Mouse (Mus musculus) retina, embryonic 14.5 days (tissue): ENCODE data around the gene Cep131.

Experiments used
- DNase-seq: peaks from one replicate; pipeline ENCODE4 v3.0.0-alpha.2; 2015; ENCODE audit warnings: low spot score

Gene Cep131

DNA sequence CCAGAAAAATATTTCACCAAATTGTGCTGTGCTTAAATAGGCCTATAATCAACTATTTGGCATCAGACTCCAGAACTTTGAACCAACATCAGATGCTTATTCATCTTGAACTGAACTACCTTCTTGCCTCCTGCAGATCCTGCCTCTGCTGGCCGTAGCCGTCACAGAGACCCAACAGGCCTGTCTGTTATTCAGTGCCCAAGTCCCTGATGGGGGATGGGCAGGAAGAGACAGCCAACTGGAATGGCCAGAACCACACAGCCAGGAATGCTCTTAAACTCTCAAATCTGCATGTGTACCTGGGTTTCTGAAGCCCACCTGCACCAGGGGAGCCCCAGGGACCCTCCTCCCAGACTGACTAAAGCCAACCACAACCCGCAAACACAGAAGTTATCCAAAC, 59.7 kb downstream of the Cep131 start:
- no peak for DNase-seq

DNA sequence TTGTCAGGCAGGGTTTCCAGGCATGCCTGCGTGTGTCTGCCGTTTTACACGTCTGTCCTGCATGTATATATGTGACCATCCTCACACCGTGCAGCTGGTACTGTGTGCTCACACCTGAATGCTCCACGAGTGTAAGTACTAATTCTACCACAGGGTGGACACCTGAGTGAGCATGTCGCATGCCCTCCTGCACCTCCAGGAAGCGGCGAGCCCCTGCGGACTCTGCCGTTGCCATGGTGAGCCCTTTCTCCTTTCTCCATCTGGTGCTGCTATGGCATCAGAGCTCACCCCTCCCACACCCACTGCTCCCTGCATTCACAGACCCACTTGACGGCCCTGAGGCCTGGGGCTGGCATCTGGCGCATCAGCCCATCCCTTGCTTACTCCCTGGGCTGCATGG, 63.8 kb downstream of the Cep131 start:
- DNase-seq, result peak; percentile 69

DNA sequence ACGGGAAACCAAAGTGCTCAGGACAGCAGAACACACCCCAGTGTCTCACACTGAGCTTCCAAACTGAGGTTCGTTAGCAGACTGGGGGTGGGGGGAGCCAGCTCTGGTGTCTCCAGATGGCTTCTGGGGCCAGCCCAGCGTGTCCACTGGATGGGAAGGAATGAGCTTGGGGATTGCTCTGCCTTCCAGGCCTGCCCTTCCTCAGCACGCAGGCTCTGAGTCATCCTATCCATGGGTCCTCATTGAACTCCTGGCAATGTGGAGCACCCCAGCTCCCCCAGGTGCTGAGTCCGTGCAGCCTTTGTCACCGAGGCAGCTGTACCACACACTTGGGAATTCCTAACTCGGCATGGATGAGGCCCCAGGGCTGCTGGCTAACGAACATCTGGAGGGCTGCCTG, 64.4 kb downstream of the Cep131 start:
- peak; percentile 32 for DNase-seq

DNA sequence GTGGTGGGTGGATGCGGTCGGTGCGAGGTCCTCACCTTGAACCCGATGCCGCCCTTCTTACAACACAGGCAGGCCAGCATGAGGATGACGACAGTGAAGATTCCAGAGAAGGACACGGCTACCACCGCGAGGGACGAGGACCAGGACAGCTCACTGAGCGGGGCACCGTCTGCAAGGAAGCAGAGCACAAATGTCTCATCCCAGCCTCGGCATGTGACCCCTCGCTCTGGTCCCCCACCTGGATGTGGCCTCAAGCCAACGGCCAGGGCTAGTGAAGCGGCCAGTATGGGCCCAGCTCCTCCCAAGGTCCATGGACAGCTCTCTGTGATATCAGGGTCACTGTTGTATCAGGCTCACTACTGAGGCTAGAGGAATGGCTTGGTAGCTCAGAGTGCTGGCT, 65.3 kb downstream of the Cep131 start:
- no peak for DNase-seq

DNA sequence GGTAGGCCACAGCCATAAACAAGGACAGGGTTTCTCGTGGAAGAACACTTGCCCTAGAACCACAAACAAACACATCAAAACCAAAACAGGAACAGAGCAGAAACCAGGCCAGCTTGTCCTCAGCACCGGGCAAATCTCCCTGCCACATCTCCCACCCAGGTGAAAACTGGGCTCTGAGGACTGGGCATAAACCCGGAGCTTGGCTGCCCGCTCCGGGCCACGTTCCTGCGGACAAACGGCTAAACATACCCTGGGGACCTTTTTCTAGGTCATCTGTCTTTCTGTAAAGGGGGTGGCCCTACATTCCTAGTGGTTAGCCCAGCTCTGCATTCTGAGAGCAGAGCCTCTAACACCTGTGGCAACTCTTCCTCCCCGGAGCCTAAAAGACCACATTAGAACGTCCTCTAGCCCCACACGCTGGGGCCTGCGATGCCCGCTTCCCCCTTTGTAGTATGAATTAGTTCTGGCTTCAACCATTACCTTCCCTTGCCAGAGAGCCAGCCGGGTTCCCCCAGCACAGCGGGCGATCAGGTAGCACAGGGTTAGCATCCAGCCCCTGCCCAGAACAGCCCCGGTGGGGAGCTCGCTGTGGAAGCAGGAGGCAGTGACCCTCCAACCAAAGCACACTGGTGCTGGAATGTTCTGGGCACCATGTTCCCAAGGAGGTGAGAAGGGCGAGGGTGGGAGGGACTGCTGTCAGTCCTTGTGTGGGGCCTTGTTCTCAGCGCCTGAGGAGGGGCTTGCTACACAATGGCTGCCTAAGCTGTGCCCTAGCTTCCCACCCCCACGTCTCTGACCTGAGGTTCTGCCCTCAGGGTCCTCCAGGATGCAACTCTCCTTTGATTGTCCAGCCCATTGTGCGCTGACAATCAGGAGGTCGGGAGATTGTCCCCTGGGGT, 66.8 kb downstream of the Cep131 start:
- DNase-seq, result peak; percentile 47

DNA sequence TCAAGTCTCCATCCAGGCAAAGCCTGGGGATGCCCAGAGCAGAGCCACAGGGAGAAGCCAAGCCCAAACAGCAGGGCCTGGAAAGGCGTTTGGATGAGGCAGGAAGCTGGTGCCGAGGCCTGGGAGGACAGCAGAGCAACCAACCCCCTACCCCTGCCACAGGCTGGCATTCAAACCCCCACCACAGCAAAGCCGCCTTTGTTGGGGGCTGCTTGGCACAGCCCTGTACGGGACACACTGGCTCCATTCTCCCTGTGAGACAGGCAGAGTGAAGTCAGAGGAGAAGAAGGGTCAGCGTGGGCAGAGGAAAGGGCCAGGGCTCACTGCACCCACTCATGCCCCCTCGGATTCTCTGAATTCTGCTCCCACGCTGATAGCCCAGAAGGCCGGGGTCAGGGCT, 69.6 kb downstream of the Cep131 start:
- DNase-seq, result no peak

DNA sequence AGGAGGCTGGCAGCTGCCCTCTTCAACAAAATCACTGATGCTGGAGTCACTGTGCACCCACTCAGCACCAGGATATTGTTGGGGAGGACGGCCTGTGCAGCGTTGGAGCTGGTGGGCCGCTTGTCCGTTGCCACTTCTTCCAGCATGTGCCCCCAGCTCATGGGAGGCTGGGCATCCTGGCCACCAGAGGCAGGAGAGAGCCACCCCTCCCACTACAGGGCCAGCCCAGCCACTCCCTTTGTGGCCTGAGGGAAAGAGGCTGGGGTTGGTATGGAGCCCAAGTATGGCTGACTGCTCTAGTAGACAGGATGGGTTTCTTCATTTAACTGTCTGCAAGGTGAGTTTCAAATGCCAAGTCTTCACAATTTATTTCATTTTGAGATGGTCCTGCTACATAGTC, 71.9 kb downstream of the Cep131 start:
- DNase-seq, result no peak
